Mouse (Mus musculus) R1 (cell line): ENCODE measurements around the gene Tgfbr3.

Source experiments
- DNase-seq: peaks from one replicate; pipeline ENCODE4 v3.0.0-alpha.2; 2018; ENCODE audit warnings: low read depth, low spot score

Tgfbr3 gene

DNA sequence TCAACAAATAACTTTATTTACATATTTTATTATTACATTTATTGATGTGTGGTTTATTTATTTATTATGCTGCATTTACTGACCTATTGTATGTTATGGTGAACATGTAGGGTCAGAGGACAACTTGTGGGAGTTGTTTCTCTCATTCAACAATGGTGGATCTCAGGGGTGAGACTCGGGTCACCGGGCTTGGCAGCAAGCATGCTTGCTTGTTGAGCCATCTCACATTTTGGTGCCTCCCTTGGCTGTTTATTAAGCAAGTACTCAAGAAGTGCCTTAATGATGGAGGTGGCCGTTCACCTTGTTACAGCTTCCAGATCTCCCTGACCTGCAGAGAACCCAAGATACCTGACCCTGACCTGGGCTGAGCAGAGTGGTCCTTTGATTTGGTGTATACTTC, 207.4 kb downstream of the Tgfbr3 start:
- DNase-seq = no peak

DNA sequence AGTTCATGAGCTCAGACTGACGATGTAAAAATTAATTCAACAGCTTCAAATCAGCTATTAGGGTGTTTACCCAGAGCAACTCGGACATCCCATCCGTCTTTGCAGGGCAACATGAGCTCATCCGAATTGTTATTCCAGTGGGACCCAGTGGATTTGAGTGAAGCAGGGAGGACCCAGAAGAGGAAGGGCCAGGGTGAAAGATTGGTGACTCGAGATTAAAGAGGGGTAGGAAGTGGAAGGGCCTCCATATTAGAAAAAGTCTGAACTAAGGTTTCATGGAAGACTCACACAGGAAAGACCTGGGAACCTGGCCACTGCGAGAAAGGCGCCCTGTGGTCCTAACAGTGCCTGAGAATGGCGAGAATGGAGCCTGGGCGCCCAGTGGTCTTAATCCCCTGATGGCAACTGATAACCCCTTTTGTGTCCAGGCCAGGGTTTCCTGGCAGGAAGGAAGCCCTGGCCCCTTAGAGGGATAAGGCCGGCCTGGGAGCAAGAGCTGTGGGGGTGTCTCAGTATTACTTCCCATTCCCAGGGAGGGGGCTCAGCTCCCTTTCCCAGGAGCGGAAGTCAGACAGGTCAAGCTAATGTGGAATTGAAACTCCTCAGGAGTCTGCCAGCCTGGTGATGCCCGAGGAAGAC, 208.3 kb downstream of the Tgfbr3 start:
- DNase-seq = no peak

DNA sequence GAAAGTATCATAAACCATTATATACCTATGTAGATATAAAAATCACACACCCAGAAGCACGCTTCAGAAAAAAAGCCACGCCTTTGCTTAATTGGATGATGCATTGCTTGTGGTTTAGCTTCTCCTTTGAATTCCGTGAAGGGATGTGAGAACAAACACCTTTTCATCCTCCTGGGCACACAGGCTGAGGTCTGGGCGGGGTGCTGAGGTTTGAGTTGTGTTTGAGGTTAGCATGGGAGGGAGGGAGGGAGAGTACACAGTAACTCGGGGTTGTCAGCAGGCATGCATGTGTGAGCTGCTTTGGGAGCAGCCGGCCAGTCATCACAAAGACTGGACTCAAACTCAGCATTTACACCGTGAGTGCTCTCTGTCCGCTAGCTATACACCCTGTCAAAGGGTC, 209.5 kb downstream of the Tgfbr3 start:
- DNase-seq = no peak

DNA sequence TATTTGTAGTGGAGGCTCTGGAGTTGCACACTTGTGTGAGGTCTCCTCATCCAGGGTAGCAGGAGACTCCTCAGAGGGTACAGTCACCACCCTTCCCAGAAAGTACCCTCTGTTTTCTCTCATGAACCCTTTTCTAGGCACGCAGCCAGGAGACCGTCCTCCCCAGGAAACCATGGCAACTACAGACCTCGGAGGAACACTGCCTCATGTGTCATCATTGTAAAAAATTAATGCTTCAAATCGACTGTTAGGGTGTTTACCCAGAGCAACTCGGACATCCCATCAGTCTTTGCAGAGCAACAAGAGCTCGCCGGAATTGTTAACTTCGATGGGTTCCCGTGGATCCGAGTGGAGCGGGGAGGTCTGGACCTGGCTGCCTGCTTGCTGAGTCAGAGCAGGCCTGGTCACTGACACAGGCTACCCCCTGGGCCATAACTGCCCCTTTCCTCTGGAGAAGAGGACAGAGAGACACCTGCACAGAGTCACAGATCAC, 210.2 kb downstream of the Tgfbr3 start:
- peak; percentile 8 for DNase-seq

DNA sequence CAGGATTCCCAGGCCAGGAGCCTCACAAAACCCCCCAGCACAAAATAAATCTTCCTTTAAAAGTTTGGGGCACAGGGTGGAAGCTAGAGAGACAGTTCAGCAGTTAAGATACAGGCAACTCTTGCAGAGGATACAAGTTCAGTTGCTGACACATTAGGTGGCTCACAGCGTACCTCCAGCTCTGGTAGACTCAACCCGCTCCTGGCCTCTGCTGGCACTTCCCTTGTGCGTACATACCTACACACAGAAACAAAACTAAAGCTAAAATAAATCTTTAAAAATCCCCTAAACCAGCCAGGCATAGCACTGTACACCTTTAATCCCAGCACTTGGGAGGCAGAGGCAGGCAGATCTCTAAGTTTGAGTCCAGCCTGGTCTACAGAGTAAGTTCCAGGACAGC, 211.1 kb downstream of the Tgfbr3 start:
- DNase-seq = no peak

DNA sequence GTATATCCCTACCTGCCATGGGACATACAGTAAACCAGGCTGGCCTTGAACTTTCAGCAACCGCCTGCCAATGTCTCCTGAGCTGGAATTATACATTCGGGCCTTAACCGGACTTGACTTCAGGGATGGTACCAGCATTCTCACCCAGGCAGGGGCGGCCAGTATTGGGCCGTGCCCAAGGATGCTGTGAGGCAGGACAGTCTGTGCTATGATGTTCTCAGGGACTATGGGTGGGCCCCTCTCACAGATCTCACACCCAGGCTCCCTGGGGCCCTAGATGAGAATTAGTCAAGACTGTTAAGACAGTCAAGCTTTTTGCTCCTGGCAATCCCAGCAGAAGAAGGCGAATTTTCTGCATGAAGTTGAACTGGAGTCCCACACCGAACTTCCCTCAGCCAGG, 211.5 kb downstream of the Tgfbr3 start:
- DNase-seq = no peak

DNA sequence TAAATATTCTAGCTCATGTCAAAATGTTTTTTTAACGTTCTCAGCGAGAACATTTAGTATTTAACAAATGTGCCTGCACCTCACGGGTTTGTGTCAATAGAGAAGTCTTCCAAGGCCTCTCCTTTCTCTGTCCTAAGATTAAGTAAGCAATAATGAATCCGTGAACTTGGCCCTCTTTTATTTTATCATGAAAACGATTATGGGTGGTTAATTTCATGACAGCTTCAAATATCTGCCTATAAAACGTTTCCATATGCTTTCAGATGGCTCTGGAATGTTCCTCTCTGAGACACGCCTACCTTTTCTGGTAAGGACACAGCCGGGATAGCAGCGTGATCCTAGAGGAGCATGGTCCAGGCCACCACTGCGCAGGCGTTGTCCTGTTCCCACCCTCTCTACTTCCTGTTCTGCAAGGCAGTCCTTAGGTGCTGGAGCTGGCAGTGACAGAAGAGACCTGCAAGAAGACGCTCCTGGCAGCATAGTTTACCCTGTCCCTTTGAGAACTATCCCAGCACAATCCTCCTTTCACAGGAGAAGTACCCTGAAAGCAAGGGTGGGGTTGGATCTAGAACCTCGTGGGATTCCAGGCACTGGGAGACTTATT, 214.3 kb downstream of the Tgfbr3 start:
- peak; percentile 40 for DNase-seq

DNA sequence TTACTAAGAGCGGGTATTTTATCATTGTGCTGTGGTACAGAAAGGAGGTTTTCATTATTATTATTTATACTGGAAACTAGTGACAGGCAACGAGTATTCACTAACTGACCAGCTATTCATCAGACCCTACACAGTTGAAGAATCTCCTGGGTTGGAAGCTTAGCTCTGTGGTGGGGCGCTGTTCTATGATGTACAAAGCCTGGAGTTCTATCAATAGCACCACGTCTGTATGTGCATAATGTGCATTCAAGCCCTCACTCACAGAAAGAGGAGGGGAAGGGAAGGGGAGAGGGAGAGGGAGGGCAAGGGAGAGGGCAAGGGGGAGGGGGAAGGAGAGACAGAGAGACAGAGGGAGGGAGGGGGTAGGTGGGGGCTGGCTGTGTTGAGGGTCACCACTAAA, 215.1 kb downstream of the Tgfbr3 start:
- DNase-seq = no peak

DNA sequence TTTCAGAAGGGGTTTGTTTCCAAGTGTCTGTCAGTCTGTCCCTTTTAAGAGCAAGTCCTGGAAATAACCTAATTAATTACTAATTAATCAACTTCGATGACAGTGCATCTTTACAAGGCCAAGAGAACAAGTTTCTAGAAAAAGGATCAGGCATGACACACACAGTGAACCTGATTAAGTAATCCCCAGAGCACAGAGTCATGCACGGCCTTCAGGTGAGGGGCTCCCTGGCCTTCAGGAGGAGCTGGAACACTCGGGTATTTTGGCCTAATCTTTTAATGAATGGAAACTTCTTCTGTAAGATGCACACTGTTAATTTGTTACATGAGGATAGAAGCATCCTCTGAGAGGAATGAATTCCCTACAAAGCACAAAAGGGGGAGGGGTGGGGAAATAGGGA, 215.9 kb downstream of the Tgfbr3 start:
- no peak for DNase-seq

DNA sequence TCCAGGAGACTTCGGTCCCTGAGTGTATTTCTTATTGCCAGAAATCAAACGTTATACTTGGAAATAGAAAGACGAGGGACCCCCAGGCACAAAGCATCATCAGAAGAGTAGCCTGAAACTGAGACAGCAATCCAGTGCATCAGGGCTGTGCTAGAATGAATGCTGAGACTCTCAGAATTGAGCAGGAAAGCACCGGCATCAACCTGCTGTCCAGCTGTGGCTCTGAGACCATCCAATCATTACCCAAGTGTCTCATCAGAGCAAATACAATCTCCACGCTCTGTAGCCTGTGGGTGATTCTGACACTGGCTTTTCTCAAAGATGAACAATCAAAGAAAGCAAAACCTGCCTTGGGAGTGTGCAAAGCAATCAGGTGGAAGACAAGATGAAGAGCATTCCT, 221.3 kb downstream of the Tgfbr3 start:
- DNase-seq = no peak

DNA sequence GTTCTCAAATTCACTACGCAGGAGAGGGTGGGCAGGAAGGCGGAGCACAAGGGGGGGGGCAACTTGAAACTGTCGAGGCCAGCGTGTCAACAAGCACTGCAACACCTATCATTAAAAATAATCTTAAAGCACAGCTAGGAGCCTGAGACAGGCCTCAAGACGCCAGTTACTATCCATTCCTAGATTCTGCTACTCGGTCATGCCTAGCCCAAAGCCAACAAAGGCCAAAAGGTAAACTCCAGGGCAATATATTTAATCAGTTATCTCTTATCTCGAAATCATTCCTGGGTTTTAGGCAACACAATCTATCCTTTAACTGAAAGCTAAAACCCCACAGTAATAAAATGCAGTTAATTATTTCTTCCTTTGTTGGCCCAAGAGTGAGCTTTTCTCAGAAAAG, 221.9 kb downstream of the Tgfbr3 start:
- no peak for DNase-seq

DNA sequence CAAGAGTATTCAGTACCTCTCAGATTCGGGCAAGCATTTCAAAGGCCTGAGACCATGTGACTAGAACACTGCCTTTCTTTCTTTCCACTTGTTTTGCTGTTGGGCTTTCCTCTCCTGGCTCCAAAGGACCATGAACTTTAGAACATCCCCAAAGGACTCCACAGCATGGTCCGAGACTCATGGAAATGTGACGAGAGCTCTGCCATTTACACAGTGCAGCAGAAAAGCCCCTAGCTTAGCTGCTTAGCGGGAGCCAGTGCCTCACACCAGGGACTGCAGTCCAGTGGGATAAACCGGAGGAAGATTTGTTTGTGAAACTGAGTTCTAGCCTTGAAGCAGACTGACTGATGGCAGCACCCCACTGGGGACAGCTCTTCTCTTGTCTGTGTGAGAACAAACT, 224.5 kb downstream of the Tgfbr3 start:
- DNase-seq = no peak

DNA sequence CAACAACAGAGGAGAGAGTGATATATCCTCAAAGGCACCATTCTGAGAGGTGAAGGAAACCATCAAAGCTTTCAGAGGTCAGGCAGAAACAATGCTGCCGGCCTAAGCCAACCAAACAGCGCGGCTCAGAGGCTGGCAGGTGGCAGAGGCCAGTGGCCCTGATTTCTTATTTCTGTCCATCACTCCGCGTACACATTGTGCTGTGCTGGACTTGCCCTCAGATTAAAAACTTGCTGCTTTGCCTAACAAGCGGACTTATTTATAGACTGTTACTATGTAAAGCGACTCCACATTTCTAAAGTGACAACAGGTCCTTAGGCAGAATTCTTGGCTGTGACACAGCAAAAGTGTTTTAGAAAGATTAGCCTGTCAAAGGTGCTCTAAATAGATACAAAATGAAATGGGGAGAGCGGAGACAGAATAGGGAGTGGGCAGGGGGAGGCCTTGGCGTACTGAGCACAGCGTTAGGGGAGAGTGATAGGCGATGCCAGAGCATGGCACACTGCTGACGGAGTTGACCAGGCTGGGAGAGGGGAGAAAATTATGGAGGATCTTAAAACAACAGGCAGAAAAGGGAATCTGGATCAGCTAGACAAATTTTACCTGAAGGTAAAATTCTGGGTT, 227.1 kb downstream of the Tgfbr3 start:
- no peak for DNase-seq

DNA sequence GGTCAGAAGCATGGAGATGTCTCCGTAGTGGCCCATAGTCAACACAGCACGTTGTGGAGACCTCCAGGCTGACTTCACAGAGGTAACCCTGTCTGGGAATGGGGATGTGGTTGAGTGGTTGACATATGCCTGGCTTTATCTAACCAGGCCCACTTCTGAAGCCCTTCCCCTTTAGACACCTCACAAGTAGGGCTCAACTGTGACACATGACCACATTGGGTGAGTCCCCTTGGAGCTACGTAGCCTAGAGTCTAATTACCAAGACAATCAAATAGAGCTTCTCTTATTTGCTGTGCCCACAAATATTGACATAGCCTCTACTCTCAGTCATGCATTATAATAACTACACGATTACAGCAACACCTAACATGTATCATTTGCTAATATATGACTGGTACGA, 229.9 kb downstream of the Tgfbr3 start:
- DNase-seq = no peak

DNA sequence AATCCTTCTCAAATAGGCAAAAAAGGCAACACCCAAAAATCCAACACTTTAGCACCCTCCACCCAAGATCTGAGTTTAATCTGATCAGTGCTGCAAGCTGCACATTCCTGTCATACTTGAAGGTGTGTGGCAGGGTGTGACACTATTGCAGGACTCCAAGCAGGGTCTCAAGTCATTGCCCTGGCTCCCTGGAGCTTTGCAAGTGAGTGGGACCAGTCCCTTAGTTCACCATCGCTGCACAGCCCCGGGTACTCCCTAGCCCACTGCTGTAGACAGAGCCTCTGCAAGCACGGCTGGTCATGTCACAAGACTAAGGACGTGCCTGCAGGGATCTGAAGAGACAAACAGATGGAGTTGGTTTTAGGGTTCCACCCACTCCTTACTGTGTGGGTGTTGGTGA, 230.8 kb downstream of the Tgfbr3 start:
- DNase-seq = peak; percentile 34
